Mouse (Mus musculus) stomach, embryonic 16.5 days (tissue): ENCODE results near the gene Emc7. TPM values are rescaled to one million over a fixed set of nuclear protein-coding genes. Genes with fewer than 3 reads are reported as not detected.

Experiments used
- ATAC-seq: fragments of 200-750 bp; cut with Nextera tagmentation; 2 replicates; pipeline ENCODE4 v1.8.0; 2017; ENCODE audit warnings: moderate number of reproducible peaks, moderate TSS enrichment; ENCODE audit not compliant: insufficient read depth, low FRiP score
- H3K27ac ChIP-seq: fragments of 300-500 bp; sonication (generic); 2 replicates; pipeline ENCODE4 v1.5.1; 2014; ENCODE audit warnings: low read length
- H3K27me3 ChIP-seq: fragments of 300-500 bp; sonication (generic); 2 replicates; pipeline ENCODE4 v1.6.1; 2014; ENCODE audit warnings: low read length, control low read depth, mixed read lengths; ENCODE audit not compliant: control insufficient read depth, insufficient read depth
- H3K36me3 ChIP-seq: fragments of 300-500 bp; sonication (generic); 2 replicates; pipeline ENCODE4 v1.6.1; 2014; ENCODE audit warnings: low read length; ENCODE audit not compliant: control insufficient read depth, insufficient read depth
- H3K4me1 ChIP-seq: fragments of 300-500 bp; sonication (generic); 2 replicates; pipeline ENCODE4 v1.6.1; 2014; ENCODE audit warnings: low read length, control low read depth, mixed read lengths; ENCODE audit not compliant: control insufficient read depth, insufficient read depth
- H3K4me2 ChIP-seq: fragments of 300-500 bp; sonication (generic); 2 replicates; pipeline ENCODE4 v1.6.1; 2014; ENCODE audit warnings: low read depth, low read length, mixed read lengths
- H3K4me3 ChIP-seq: fragments of 300-500 bp; sonication (generic); replicated peaks from 2 replicates; pipeline ENCODE4 v1.5.1; 2014; ENCODE audit warnings: mild to moderate bottlenecking, low read length
- H3K9ac ChIP-seq: fragments of 300-500 bp; sonication (generic); 2 replicates; pipeline ENCODE4 v1.6.1; 2014; ENCODE audit warnings: low read length
- H3K9me3 ChIP-seq: fragments of 300-500 bp; sonication (generic); replicated peaks from 2 replicates; pipeline ENCODE4 v1.6.1; 2016; ENCODE audit warnings: low read length, control low read depth; ENCODE audit not compliant: control insufficient read depth
- WGBS: fragments of 180-500 bp; shearing (Covaris S2); extraction: QIAGEN DNeasy Blood & Tissue Kit; methylation state at CpG from one replicate; pipeline ENCODE4 v1.1.7; 2014; 5-methylcytosine and 5-hydroxymethylcytosine counted together
- polyA plus RNA-seq: library from polyadenylated mRNA; unstranded; fragments of >200 nt; fragmentation: Nextera tagmentation; extraction: Ambion mirVana; gene quantifications from 2 replicates; pipeline ENCODE4 v1.2.1, GENCODE M21; 2015

Emc7 gene
- polyA plus RNA-seq, 1 experiment from 2014 or later: 22.0 TPM

DNA sequence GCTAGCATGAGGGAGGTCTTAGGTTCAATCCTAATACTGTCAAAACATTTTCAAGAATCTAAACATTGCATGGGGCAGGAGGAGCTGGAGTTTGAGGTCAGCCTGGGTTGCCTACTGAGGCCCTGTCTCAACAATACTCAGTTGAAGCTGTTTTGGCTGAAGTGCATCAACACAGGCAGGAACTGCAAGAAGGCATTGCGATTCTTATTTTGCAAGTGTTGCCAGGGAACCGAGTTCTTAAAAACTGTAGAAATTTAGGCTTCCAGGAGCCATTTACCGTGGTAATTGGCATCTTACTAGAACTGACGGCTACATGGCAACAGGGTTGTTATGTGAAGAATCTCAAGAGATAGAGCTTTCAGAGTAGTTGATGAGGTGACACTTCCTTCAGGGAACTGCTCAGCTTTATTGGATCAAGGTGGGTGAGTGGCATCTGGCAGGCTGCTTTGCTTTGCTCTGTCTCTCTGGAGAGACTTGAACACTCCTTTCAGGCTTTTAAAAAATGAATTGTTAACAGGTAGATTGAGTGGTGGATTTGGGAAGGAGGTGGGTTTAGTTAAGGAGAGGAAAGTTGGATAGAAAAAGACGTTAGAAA lies 52.1 kb downstream of the Emc7 start:
- H3K9ac ChIP-seq: no peak overlapping the region
- H3K27ac ChIP-seq: no peak overlapping the region
- H3K27me3 ChIP-seq: no peaks in the 10 kb centered on the region
- H3K4me1 ChIP-seq: no peaks in the 10 kb centered on the region
- 86% methylated on average over 5 of the region's 5 CpGs for WGBS
- H3K4me3 ChIP-seq: no peak overlapping the region
- H3K9me3 ChIP-seq: no peaks in the 10 kb centered on the region
- no peaks in the 10 kb centered on the region for H3K36me3 ChIP-seq
- no peak overlapping the region for H3K4me2 ChIP-seq
- ATAC-seq: no peak

DNA sequence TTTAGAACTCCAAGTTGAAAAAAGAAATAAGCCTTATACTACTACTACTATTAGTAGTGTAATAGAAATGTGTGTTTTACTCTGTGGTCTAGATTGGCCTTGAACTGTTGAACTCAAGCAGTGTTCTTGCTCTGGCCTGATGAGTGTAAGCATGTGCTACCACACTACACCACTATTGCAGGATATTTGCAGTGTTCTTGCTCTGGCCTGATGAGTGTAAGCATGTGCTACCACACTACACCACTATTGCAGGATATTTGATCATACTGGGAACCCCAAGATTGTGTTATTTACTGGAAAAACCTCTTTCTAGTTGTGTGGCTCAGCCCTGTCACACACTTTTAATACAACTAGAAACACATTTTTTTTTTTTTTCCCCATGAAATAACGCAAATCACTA lies 52.6 kb downstream of the Emc7 start:
- Histone ChIP-seq H3K4me2 (no peak overlapping the region), H3K27me3 (no peaks in the 10 kb centered on the region), H3K9ac (no peak overlapping the region), H3K36me3 (no peaks in the 10 kb centered on the region), H3K27ac (no peak overlapping the region), H3K4me1 (no peaks in the 10 kb centered on the region), H3K4me3 (no peak overlapping the region), H3K9me3 (no peaks in the 10 kb centered on the region)
- no peak for ATAC-seq
- 94% methylated on average over 1 of the region's 1 CpGs for WGBS

GRCm38 (mm10) chr2:112510140-112510539 lies 55.3 kb downstream of the Emc7 start:
- no peaks in the 10 kb centered on the region for H3K9me3 ChIP-seq
- 56% methylated on average over 4 of the region's 4 CpGs for WGBS
- ATAC-seq: peak; percentile 87
- H3K27ac ChIP-seq: no peak overlapping the region
- H3K4me2 ChIP-seq: no peak overlapping the region
- H3K4me3 ChIP-seq: no peak overlapping the region
- no peak overlapping the region for H3K9ac ChIP-seq
- H3K36me3 ChIP-seq: no peaks in the 10 kb centered on the region
- no peaks in the 10 kb centered on the region for H3K27me3 ChIP-seq
- H3K4me1 ChIP-seq: no peaks in the 10 kb centered on the region

GRCm38 (mm10) chr2:112513036-112513435 lies 58.2 kb downstream of the Emc7 start:
- Histone ChIP-seq H3K4me1 (no peaks in the 10 kb centered on the region), H3K36me3 (no peaks in the 10 kb centered on the region), H3K27me3 (no peaks in the 10 kb centered on the region), H3K27ac (no peak overlapping the region), H3K9me3 (no peaks in the 10 kb centered on the region), H3K4me2 (no peak overlapping the region), H3K9ac (no peak overlapping the region), H3K4me3 (no peak overlapping the region)
- 95% methylated on average over 1 of the region's 1 CpGs for WGBS
- no peak for ATAC-seq

DNA sequence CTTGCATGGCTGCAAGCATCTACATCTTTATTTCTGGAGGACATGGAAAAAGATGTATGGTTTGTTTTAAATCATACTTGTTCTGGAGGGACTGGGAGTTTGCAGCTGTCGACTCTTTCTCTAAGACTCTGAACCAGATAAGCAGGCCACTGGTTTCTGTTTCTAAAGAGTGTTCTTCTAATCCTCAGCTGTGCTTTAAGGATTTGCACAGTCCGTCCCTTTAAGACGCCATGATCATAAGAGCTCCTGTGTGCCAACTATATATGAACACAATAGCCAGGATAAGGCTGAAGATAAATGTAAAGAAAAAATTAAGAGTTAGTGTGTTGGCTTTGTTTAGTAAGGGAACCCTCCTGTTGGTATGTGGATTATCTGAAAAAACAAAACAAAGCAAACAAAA lies 61.9 kb downstream of the Emc7 start:
- Histone ChIP-seq H3K9me3 (no peaks in the 10 kb centered on the region), H3K9ac (no peak overlapping the region), H3K4me3 (no peak overlapping the region), H3K36me3 (no peaks in the 10 kb centered on the region), H3K27me3 (no peaks in the 10 kb centered on the region), H3K27ac (no peak overlapping the region), H3K4me2 (no peak overlapping the region), H3K4me1 (no peaks in the 10 kb centered on the region)
- no peak for ATAC-seq
- WGBS: 51% methylated on average over 3 of the region's 3 CpGs

DNA sequence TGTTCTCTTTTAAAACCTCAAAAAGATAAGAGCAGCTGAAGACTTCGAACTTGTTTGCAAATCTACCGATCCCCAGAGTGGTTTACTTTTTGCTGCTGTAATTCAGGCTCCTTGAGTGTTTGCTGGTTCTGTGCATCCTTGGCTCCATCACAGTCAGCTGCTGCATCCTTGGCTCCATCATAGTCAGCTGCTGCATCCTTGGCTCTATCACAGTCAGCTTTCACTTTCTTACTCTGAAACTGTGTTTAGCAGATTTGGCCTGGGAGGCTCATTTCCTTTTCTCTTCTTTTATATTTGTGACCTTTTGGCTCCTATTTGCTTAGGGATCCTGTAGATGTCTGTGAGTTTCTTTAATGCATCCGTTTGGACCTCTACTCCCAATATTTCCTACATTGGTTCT lies 62.4 kb downstream of the Emc7 start:
- no peak for ATAC-seq
- Histone ChIP-seq H3K27me3 (no peaks in the 10 kb centered on the region), H3K27ac (no peak overlapping the region), H3K9ac (no peak overlapping the region), H3K36me3 (no peaks in the 10 kb centered on the region), H3K9me3 (no peaks in the 10 kb centered on the region), H3K4me1 (no peaks in the 10 kb centered on the region), H3K4me3 (no peak overlapping the region), H3K4me2 (no peak overlapping the region)
- WGBS: 71% methylated on average over 3 of the region's 3 CpGs

- Histone ChIP-seq H3K27ac (no peak overlapping the region), H3K27me3 (no peaks in the 10 kb centered on the region), H3K9ac (no peak overlapping the region), H3K4me3 (no peak overlapping the region), H3K9me3 (no peaks in the 10 kb centered on the region), H3K4me1 (no peaks in the 10 kb centered on the region), H3K36me3 (no peaks in the 10 kb centered on the region), H3K4me2 (no peak overlapping the region)
- ATAC-seq: no peak
Observed at GRCm38 (mm10) chr2:112518541-112518940, 63.7 kb downstream of the Emc7 start.

- H3K27me3 ChIP-seq: no peaks in the 10 kb centered on the region
- H3K36me3 ChIP-seq: no peaks in the 10 kb centered on the region
- H3K9ac ChIP-seq: no peak overlapping the region
- WGBS: 86% methylated on average over 4 of the region's 4 CpGs
- no peaks in the 10 kb centered on the region for H3K9me3 ChIP-seq
- no peaks in the 10 kb centered on the region for H3K4me1 ChIP-seq
- H3K27ac ChIP-seq: no peak overlapping the region
- no peak for ATAC-seq
- no peak overlapping the region for H3K4me3 ChIP-seq
- no peak overlapping the region for H3K4me2 ChIP-seq
Observed at GRCm38 (mm10) chr2:112520526-112521482, 66.0 kb downstream of the Emc7 start.
